Mouse (Mus musculus) CH12.LX (cell line): Measurements from ENCODE around the gene AC131692.1. TPM values are rescaled to one million over a fixed set of nuclear protein-coding genes. Genes with fewer than 3 reads are reported as not detected.

Experiments
- DNase-seq: peaks from one replicate; pipeline ENCODE4 v3.0.0-alpha.2; 2013; ENCODE audit errors: extremely low read depth
- H3K27ac ChIP-seq: 2 replicates; pipeline ENCODE4 v1.5.1; 2012; ENCODE audit warnings: low read depth, mild to moderate bottlenecking, control low read depth, moderate library complexity; ENCODE audit not compliant: insufficient read depth
- H3K27me3 ChIP-seq: replicated peaks from 2 replicates; pipeline ENCODE3; 2012; ENCODE audit warnings: inconsistent platforms
- H3K36me3 ChIP-seq, 2 experiments: replicated peaks in 1 of 2; 2 replicates each; pipeline versions ENCODE3 to v1.6.1; 2012; ENCODE audit warnings: inconsistent platforms in 1 of 2, low read length in 1 of 2, mild to moderate bottlenecking in 1 of 2, mixed read lengths in 1 of 2, moderate library complexity in 1 of 2; ENCODE audit not compliant: control insufficient read depth in 1 of 2, insufficient read depth in 1 of 2
- H3K4me1 ChIP-seq, 2 experiments: 2 replicates each; pipeline ENCODE4 v1.6.1; 2012; ENCODE audit warnings: inconsistent platforms in 1 of 2, moderate library complexity in 1 of 2; ENCODE audit not compliant: insufficient read depth in 2 of 2, control insufficient read depth in 1 of 2
- H3K4me2 ChIP-seq: 2 replicates; pipeline ENCODE4 v1.6.1; 2012; ENCODE audit warnings: low read depth, mild to moderate bottlenecking, control low read depth; ENCODE audit not compliant: poor library complexity, insufficient read depth, severe bottlenecking
- H3K4me3 ChIP-seq, 3 experiments: fragments of 150-350 bp in 1 of 3; sonication (generic) in 1 of 3; replicated peaks in 1 of 3; 2 replicates each; pipeline versions ENCODE3 to v1.5.1; 2011 to 2012; ENCODE audit warnings: low read depth in 2 of 3, low read length in 2 of 3, mild to moderate bottlenecking in 2 of 3, moderate library complexity in 2 of 3, control low read depth in 1 of 3, improper control_type of control experiment in 1 of 3, inconsistent platforms in 1 of 3, mixed read lengths in 1 of 3; ENCODE audit not compliant: poor library complexity in 1 of 3
- H3K79me2 ChIP-seq: replicated peaks from 2 replicates; pipeline ENCODE4 v1.6.1; 2012; ENCODE audit warnings: mild to moderate bottlenecking, moderate library complexity; ENCODE audit not compliant: control insufficient read depth, poor library complexity, insufficient read depth, severe bottlenecking; ENCODE audit errors: extremely low read depth
- H3K9ac ChIP-seq: 2 replicates; pipeline ENCODE4 v1.6.1; 2012; ENCODE audit warnings: low read depth, mild to moderate bottlenecking, control low read depth, moderate library complexity; ENCODE audit not compliant: insufficient read depth
- H3K9me3 ChIP-seq: replicated peaks from 2 replicates; pipeline ENCODE3; 2012; ENCODE audit warnings: low read length, inconsistent platforms, mixed read lengths
- CHD2 ChIP-seq: IDR thresholded peaks from 2 replicates; pipeline ENCODE4 v1.6.1; 2011; ENCODE audit warnings: low read length, improper control_type of control experiment
- CTCF ChIP-seq, 2 experiments: IDR thresholded peaks in 1 of 2; conservative IDR thresholded peaks in 1 of 2; 2 replicates each; pipeline ENCODE4 v1.5.1; 2011 to 2012; ENCODE audit warnings: low read depth in 2 of 2, low read length in 2 of 2, improper control_type of control experiment in 1 of 2, inconsistent platforms in 1 of 2, mild to moderate bottlenecking in 1 of 2, moderate library complexity in 1 of 2
- ELF1 ChIP-seq: IDR thresholded peaks from 2 replicates; pipeline ENCODE4 v1.6.1; 2014; ENCODE audit warnings: low read depth, mild to moderate bottlenecking, inconsistent platforms, low read length, improper control_type of control experiment
- EP300 ChIP-seq: IDR thresholded peaks from 2 replicates; pipeline ENCODE4 v1.6.1; 2011; ENCODE audit warnings: low read length, improper control_type of control experiment
- ETS1 ChIP-seq: conservative IDR thresholded peaks from 2 replicates; pipeline ENCODE4 v1.6.1; 2012; ENCODE audit warnings: low read depth, mild to moderate bottlenecking, inconsistent platforms, low read length, improper control_type of control experiment, moderate library complexity
- IRF4 ChIP-seq: IDR thresholded peaks from 2 replicates; pipeline ENCODE4 v1.6.1; 2014; ENCODE audit warnings: low read depth, mild to moderate bottlenecking, inconsistent platforms, low read length, improper control_type of control experiment
- JUN ChIP-seq: IDR thresholded peaks from 2 replicates; pipeline ENCODE4 v1.6.1; 2011; ENCODE audit warnings: low read depth, mild to moderate bottlenecking, low read length, improper control_type of control experiment, moderate library complexity; ENCODE audit not compliant: insufficient read depth
- MAFK ChIP-seq: IDR thresholded peaks from 2 replicates; pipeline ENCODE4 v1.6.1; 2011; ENCODE audit warnings: low read length, improper control_type of control experiment; ENCODE audit not compliant: insufficient replicate concordance
- MAX ChIP-seq: IDR thresholded peaks from 2 replicates; pipeline ENCODE4 v1.6.1; 2011; ENCODE audit warnings: low read length, improper control_type of control experiment
- MAZ ChIP-seq: IDR thresholded peaks from 2 replicates; pipeline ENCODE4 v1.6.1; 2012; ENCODE audit warnings: low read depth, mild to moderate bottlenecking, inconsistent platforms, low read length, improper control_type of control experiment, moderate library complexity
- MEF2A ChIP-seq: IDR thresholded peaks from 2 replicates; pipeline ENCODE4 v1.6.1; 2014; ENCODE audit warnings: low read depth, mild to moderate bottlenecking, inconsistent platforms, low read length, improper control_type of control experiment, borderline replicate concordance
- NELFE ChIP-seq: IDR thresholded peaks from 2 replicates; pipeline ENCODE4 v1.6.1; 2011; ENCODE audit warnings: low read depth, low read length, improper control_type of control experiment
- POLR2A ChIP-seq: IDR thresholded peaks from 2 replicates; pipeline ENCODE4 v1.6.1; 2011; ENCODE audit warnings: low read depth, mild to moderate bottlenecking, improper control_type of control experiment, low read length
- POLR2AphosphoS2 ChIP-seq: IDR thresholded peaks from 2 replicates; pipeline ENCODE4 v1.6.1; 2011; ENCODE audit warnings: low read depth, low read length, improper control_type of control experiment
- RAD21 ChIP-seq: IDR thresholded peaks from 2 replicates; pipeline ENCODE4 v1.6.1; 2011; ENCODE audit warnings: low read depth, mild to moderate bottlenecking, low read length, improper control_type of control experiment, moderate library complexity
- RCOR1 ChIP-seq: conservative IDR thresholded peaks from 2 replicates; pipeline ENCODE4 v1.6.1; 2012; ENCODE audit warnings: low read depth, mild to moderate bottlenecking, inconsistent platforms, low read length, improper control_type of control experiment
- SIN3A ChIP-seq: IDR thresholded peaks from 2 replicates; pipeline ENCODE4 v1.6.1; 2012; ENCODE audit warnings: low read length, improper control_type of control experiment, inconsistent platforms
- TBP ChIP-seq: conservative IDR thresholded peaks from 2 replicates; pipeline ENCODE4 v1.6.1; 2011; ENCODE audit warnings: low read depth, low read length, improper control_type of control experiment
- TCF12 ChIP-seq: IDR thresholded peaks from 2 replicates; pipeline ENCODE4 v1.6.1; 2014; ENCODE audit warnings: low read depth, mild to moderate bottlenecking, inconsistent platforms, low read length, improper control_type of control experiment
- UBTF ChIP-seq: IDR thresholded peaks from 2 replicates; pipeline ENCODE4 v1.6.1; 2012; ENCODE audit warnings: low read depth, mild to moderate bottlenecking, inconsistent platforms, low read length, improper control_type of control experiment, moderate library complexity
- USF1 ChIP-seq: IDR thresholded peaks from 2 replicates; pipeline ENCODE4 v1.6.1; 2014; ENCODE audit warnings: low read depth, mild to moderate bottlenecking, inconsistent platforms, low read length, improper control_type of control experiment
- USF2 ChIP-seq: conservative IDR thresholded peaks from 2 replicates; pipeline ENCODE4 v1.6.1; 2011; ENCODE audit warnings: low read depth, low read length, improper control_type of control experiment
- ZMIZ1 ChIP-seq: IDR thresholded peaks from 2 replicates; pipeline ENCODE4 v1.6.1; 2012; ENCODE audit warnings: low read depth, mild to moderate bottlenecking, inconsistent platforms, low read length, improper control_type of control experiment
- dilution Hi-C: fragments of 300-500 bp; cut with MboI; formaldehyde crosslinking; loops from 2 replicates; pipeline ENCODE4 v1.14.3; 2020; ENCODE audit warnings: low sequenced_read_pairs; ENCODE audit not compliant: extremely low pct_unique_long_range_greater_than_20kb, extremely low pct_ligation_motif_present
- in situ Hi-C: fragments of 300-500 bp; cut with MboI; formaldehyde crosslinking; loops from 3 replicates; pipeline ENCODE4 v1.14.3; 2019; ENCODE audit warnings: low sequenced_read_pairs, low pct_ligation_motif_present, low pct_unique_long_range_greater_than_20kb, mixed read lengths
- polyA plus RNA-seq: library from polyadenylated mRNA; unstranded; fragments of >175 nt; gene quantifications from 2 replicates; pipeline ENCODE4 v1.2.1, GENCODE M21; 2012; ENCODE audit warnings: low read depth; ENCODE audit not compliant: insufficient read length
- total RNA-seq, 2 experiments: library from RNA; depleted of rRNA; stranded (reverse); fragments of 300-350 nt in 1 of 2; fragments of >200 nt in 1 of 2; gene quantifications; 2 replicates each; pipeline ENCODE4 v1.2.3; 2012 to 2014

The AC131692.1 gene
- total and polyA plus RNA-seq, 3 experiments: 0.74 to 4.7 (median 0.81) TPM

GRCm38 (mm10) chr19:6061021-6061533, 33.1 kb upstream of the AC131692.1 start, which contains the start of gene Znhit2 (continued):
- TF ChIP-seq MAFK (no peak), RCOR1 (no peak), CHD2 (peak; percentile 51; the same call in 1 of the 2 replicates), ETS1 (no peak), USF1 (no peak), ZMIZ1 (peak; percentile 76), MEF2A (peak; percentile 60; the same call in 1 of the 2 replicates), TCF12 (peak; percentile 71; the same call in 1 of the 2 replicates), MAX (0 out of 2 replicates have a peak, but pooled peaks have one; percentile 37), IRF4 (peak; percentile 65; the same call in 1 of the 2 replicates), TBP (peak; percentile 76; the same call in 1 of the 2 replicates), UBTF (peak; percentile 100), RAD21 (no peak), USF2 (no peak), POLR2A (peak; percentile 86), EP300 (no peak), MAZ (no peak), JUN (no peak), POLR2AphosphoS2 (0 out of 2 replicates have a peak, but pooled peaks have one; percentile 77), CTCF (conservative IDR thresholded peaks at IDR 0.05 in 1 of 2, IDR thresholded peaks at IDR 0.05 in 1 of 2; ENCODE audit: low read depth in 2 of 2, low read length in 2 of 2) (no peak), SIN3A (peak; percentile 95)

DNA sequence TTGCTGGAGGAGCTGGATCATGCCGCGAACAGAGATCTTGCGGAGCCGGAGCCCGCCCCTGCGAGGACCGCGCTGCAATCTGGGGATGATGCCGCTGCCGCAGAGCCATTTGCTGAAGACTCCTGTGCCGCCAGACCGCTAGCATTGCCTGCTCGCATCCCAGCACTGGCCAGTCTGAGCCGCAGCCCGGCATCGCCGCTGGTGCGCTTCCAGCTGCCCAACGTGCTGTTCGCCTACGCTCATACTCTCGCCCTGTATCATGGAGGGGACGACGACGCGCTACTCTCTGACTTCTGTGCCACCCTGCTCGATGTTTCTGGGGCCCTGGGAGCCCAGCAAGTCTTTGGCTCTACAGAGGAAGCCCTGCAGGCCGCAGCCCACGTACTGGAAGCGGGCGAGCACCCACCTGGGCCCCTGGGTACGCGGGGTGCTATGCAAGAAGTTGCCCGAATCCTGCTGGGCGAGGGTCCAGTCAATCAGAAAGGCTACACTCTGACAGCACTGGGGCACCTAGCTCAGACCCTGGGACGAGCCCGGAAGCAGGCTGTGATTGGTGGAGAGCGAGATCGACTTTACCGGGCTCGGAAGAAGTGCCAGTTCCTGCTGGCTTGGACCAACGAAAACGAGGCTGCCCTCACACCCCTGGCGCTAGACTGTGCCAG, 32.4 kb upstream of the AC131692.1 start:
- DNase-seq: peak; percentile 78
- Histone ChIP-seq H3K4me3 (peak overlapping the region; percentile 94 to 98 (median 95)), H3K9ac (peak overlapping the region; percentile 78), H3K4me1 (peaks cover 8 to 39% of the 10 kb centered on the region in 2 experiments), H3K4me2 (peak overlapping the region; percentile 41), H3K79me2 (peaks cover 28% of the 10 kb centered on the region), H3K27me3 (no peaks in the 10 kb centered on the region), H3K9me3 (no peaks in the 10 kb centered on the region), H3K36me3 (peaks cover 13 to 29% of the 10 kb centered on the region in 2 experiments), H3K27ac (peak overlapping the region; percentile 88)
- dilution Hi-C loops: no loop called here
- TF ChIP-seq POLR2A: peak; percentile 63
- no peak for TF ChIP-seq CHD2
- TF ChIP-seq JUN: no peak
- peak; percentile 53; the same call in 1 of the 2 replicates for TF ChIP-seq TBP
- TF ChIP-seq NELFE: peak; percentile 50; the same call in 1 of the 2 replicates
- TF ChIP-seq ELF1: peak; percentile 85
- in situ Hi-C loops: loop anchor here (10.0 kb wide), 1 partner anchor 97 kb away; the partner anchor contains the start of gene Pola2
